Mouse (Mus musculus) stomach, embryonic 16.5 days (tissue): ENCODE data around the gene Desi2. TPM values are rescaled to one million over a fixed set of nuclear protein-coding genes. Genes with fewer than 3 reads are reported as not detected.
"Not testable (repeated sequence)": the region's sequence is repeated elsewhere in the genome, so short reads cannot be mapped to it uniquely, and the experiment has no call there.

ENCODE experiments used
- ATAC-seq: fragments of 200-750 bp; cut with Nextera tagmentation; 2 replicates; pipeline ENCODE4 v1.8.0; 2017; ENCODE audit warnings: moderate number of reproducible peaks, moderate TSS enrichment; ENCODE audit not compliant: insufficient read depth, low FRiP score
- H3K27ac ChIP-seq: fragments of 300-500 bp; sonication (generic); 2 replicates; pipeline ENCODE4 v1.5.1; 2014; ENCODE audit warnings: low read length
- H3K27me3 ChIP-seq: fragments of 300-500 bp; sonication (generic); 2 replicates; pipeline ENCODE4 v1.6.1; 2014; ENCODE audit warnings: low read length, control low read depth, mixed read lengths; ENCODE audit not compliant: control insufficient read depth, insufficient read depth
- H3K36me3 ChIP-seq: fragments of 300-500 bp; sonication (generic); 2 replicates; pipeline ENCODE4 v1.6.1; 2014; ENCODE audit warnings: low read length; ENCODE audit not compliant: control insufficient read depth, insufficient read depth
- H3K4me1 ChIP-seq: fragments of 300-500 bp; sonication (generic); 2 replicates; pipeline ENCODE4 v1.6.1; 2014; ENCODE audit warnings: low read length, control low read depth, mixed read lengths; ENCODE audit not compliant: control insufficient read depth, insufficient read depth
- H3K4me2 ChIP-seq: fragments of 300-500 bp; sonication (generic); 2 replicates; pipeline ENCODE4 v1.6.1; 2014; ENCODE audit warnings: low read depth, low read length, mixed read lengths
- H3K4me3 ChIP-seq: fragments of 300-500 bp; sonication (generic); replicated peaks from 2 replicates; pipeline ENCODE4 v1.5.1; 2014; ENCODE audit warnings: mild to moderate bottlenecking, low read length
- H3K9ac ChIP-seq: fragments of 300-500 bp; sonication (generic); 2 replicates; pipeline ENCODE4 v1.6.1; 2014; ENCODE audit warnings: low read length
- H3K9me3 ChIP-seq: fragments of 300-500 bp; sonication (generic); replicated peaks from 2 replicates; pipeline ENCODE4 v1.6.1; 2016; ENCODE audit warnings: low read length, control low read depth; ENCODE audit not compliant: control insufficient read depth
- WGBS: fragments of 180-500 bp; shearing (Covaris S2); extraction: QIAGEN DNeasy Blood & Tissue Kit; methylation state at CpG from one replicate; pipeline ENCODE4 v1.1.7; 2014; 5-methylcytosine and 5-hydroxymethylcytosine counted together
- polyA plus RNA-seq: library from polyadenylated mRNA; unstranded; fragments of >200 nt; fragmentation: Nextera tagmentation; extraction: Ambion mirVana; gene quantifications from 2 replicates; pipeline ENCODE4 v1.2.1, GENCODE M21; 2015

The Desi2 gene
- 18.1 and 18.2 TPM in 2 replicates for polyA plus RNA-seq

GRCm38 (mm10) chr1:178187216-178187791 lies at the start of gene Desi2:
Gene Desi2, plus strand, starts transcription at chr1:178187417.
- H3K4me2 ChIP-seq, result peak within 1 kb of the TSS; percentile 82
- WGBS, result under 1% methylated on average over 35 of the region's 37 CpGs

GRCm38 (mm10) chr1:178146513-178146912 lies 40.7 kb upstream of the Desi2 start:
- not testable (repeated sequence) for H3K4me3 ChIP-seq, H3K9me3 ChIP-seq, H3K9ac ChIP-seq, H3K4me1 ChIP-seq, H3K27ac ChIP-seq, H3K27me3 ChIP-seq, H3K36me3 ChIP-seq, H3K4me2 ChIP-seq
- 0% methylated on average over 2 of the region's 2 CpGs for WGBS
- ATAC-seq, result peak; percentile 44; the same call in 1 of the 2 replicates

More at GRCm38 (mm10) chr1:178187216-178187791, at the start of gene Desi2:
- H3K9me3 ChIP-seq, H3K27me3 ChIP-seq, H3K36me3 ChIP-seq, H3K4me1 ChIP-seq: not testable (repeated sequence)
- peak within 1 kb of the TSS; percentile 74 for H3K9ac ChIP-seq
- H3K27ac ChIP-seq, result peak within 1 kb of the TSS; percentile 55; the same call in 1 of the 2 replicates
- peak within 1 kb of the TSS; percentile 68 for H3K4me3 ChIP-seq
- ATAC-seq, result peak; percentile 99

GRCm38 (mm10) chr1:178146915-178147314 lies 40.3 kb upstream of the Desi2 start:
- not testable (repeated sequence) for H3K9ac ChIP-seq, H3K27ac ChIP-seq, H3K4me3 ChIP-seq, H3K9me3 ChIP-seq, H3K4me2 ChIP-seq, H3K27me3 ChIP-seq, H3K36me3 ChIP-seq, H3K4me1 ChIP-seq
- ATAC-seq, result peak; percentile 29; the same call in 1 of the 2 replicates
- WGBS, result 51% methylated on average over 3 of the region's 4 CpGs

GRCm38 (mm10) chr1:178182251-178182650 lies 5.0 kb upstream of the Desi2 start:
- 89% methylated on average over 2 of the region's 2 CpGs for WGBS
- Histone ChIP-seq H3K36me3 (no peaks in the 10 kb centered on the region), H3K4me1 (no peaks in the 10 kb centered on the region), H3K27me3 (no peaks in the 10 kb centered on the region), H3K9ac (no peak overlapping the region), H3K9me3 (no peaks in the 10 kb centered on the region), H3K4me3 (no peak overlapping the region), H3K27ac (no peak overlapping the region), H3K4me2 (no peak overlapping the region)
- no peak for ATAC-seq

GRCm38 (mm10) chr1:178185591-178185990 lies 1.6 kb upstream of the Desi2 start:
- no peak for ATAC-seq
- H3K9ac ChIP-seq, result no peak overlapping the region

GRCm38 (mm10) chr1:178187810-178188209 lies 593 bp downstream of the Desi2 start:
- peak overlapping the region; percentile 27; the same call in 1 of the 2 replicates for H3K4me2 ChIP-seq
- H3K27ac ChIP-seq, result peak overlapping the region; percentile 38; the same call in 1 of the 2 replicates
- H3K27me3 ChIP-seq, H3K9me3 ChIP-seq, H3K36me3 ChIP-seq, H3K4me1 ChIP-seq: not testable (repeated sequence)
- peak; percentile 65 for ATAC-seq
- H3K9ac ChIP-seq, result peak overlapping the region; percentile 74
- WGBS, result 0% methylated on average over 27 of the region's 38 CpGs
- peak overlapping the region; percentile 68 for H3K4me3 ChIP-seq

More at GRCm38 (mm10) chr1:178185591-178185990, 1.6 kb upstream of the Desi2 start:
- Histone ChIP-seq H3K4me3 (no peak overlapping the region), H3K36me3 (no peaks in the 10 kb centered on the region), H3K9me3 (no peaks in the 10 kb centered on the region), H3K27ac (no peak overlapping the region), H3K27me3 (no peaks in the 10 kb centered on the region), H3K4me2 (no peak overlapping the region), H3K4me1 (peaks cover 3% of the 10 kb centered on the region; the same call in 1 of the 2 replicates)

GRCm38 (mm10) chr1:178188386-178188785 lies 1.2 kb downstream of the Desi2 start:
- 6% methylated on average over 12 of the region's 13 CpGs for WGBS
- ATAC-seq, result no peak
- Histone ChIP-seq H3K9ac (peak overlapping the region; percentile 49; the same call in 1 of the 2 replicates), H3K4me3 (peak overlapping the region; percentile 46), H3K36me3 (no peaks in the 10 kb centered on the region), H3K27ac (no peak overlapping the region), H3K27me3 (no peaks in the 10 kb centered on the region), H3K4me1 (peaks cover 3% of the 10 kb centered on the region; the same call in 1 of the 2 replicates), H3K4me2 (peak overlapping the region; percentile 82), H3K9me3 (no peaks in the 10 kb centered on the region)

GRCm38 (mm10) chr1:178205701-178206325 lies 18.6 kb downstream of the Desi2 start:
- no peaks in the 10 kb centered on the region for H3K9me3 ChIP-seq
- H3K27me3 ChIP-seq, result no peaks in the 10 kb centered on the region
- H3K4me1 ChIP-seq, result no peaks in the 10 kb centered on the region
- H3K9ac ChIP-seq, result no peak overlapping the region
- H3K27ac ChIP-seq, result no peak overlapping the region
- ATAC-seq, result no peak
- WGBS, result 75% methylated on average over 10 of the region's 10 CpGs
- no peak overlapping the region for H3K4me2 ChIP-seq
- H3K4me3 ChIP-seq, result no peak overlapping the region
- H3K36me3 ChIP-seq, result peaks cover 3% of the 10 kb centered on the region; the same call in 1 of the 2 replicates

GRCm38 (mm10) chr1:178207856-178208255 lies 20.6 kb downstream of the Desi2 start:
- not testable (repeated sequence) for H3K4me3 ChIP-seq, H3K27ac ChIP-seq, H3K4me2 ChIP-seq, H3K9ac ChIP-seq, H3K27me3 ChIP-seq, H3K4me1 ChIP-seq, H3K36me3 ChIP-seq, H3K9me3 ChIP-seq, ATAC-seq
- WGBS, result 79% methylated on average over 4 of the region's 4 CpGs
